Mouse (Mus musculus): Measurements from ENCODE around the gene Tmem100. TPM values are rescaled to one million over a fixed set of nuclear protein-coding genes. Genes with fewer than 3 reads are reported as not detected.

The Tmem100 gene
- polyA plus RNA-seq, 1 experiment from 2014 or later = 16.3 TPM

DNA sequence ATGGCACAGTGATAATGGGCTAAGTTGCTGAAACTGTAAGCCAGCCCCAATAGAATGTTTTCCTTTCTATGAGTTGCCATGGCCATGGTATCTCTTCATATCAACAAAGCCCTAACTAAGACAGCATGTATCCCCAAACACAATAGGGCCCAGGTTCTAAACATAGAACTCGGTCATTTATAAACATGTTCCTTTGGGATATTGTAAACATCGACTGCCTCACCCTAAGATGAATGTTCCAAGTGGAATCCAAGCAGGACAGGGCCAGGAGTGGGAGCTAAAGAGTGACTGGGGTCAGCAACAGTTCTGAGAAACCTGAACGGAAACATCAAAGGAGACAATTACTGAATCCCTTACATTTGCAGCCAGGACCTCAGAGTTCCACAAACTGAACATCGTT, 14.3 kb downstream of the Tmem100 start:
- Histone ChIP-seq H3K4me3 (replicated peaks) (no peak overlapping the region), H3K27me3 (replicated peaks) (no peaks in the 10 kb centered on the region), H3K36me3 (no peaks in the 10 kb centered on the region), H3K4me2 (replicated peaks) (no peak overlapping the region), H3K4me1 (replicated peaks) (no peaks in the 10 kb centered on the region; the same call in 1 of the 2 replicates), H3K27ac (no peak overlapping the region), H3K9ac (no peak overlapping the region), H3K9me3 (no peaks in the 10 kb centered on the region)
- ATAC-seq = no peak
- 60% methylated on average over 4 of the region's 4 CpGs for WGBS

DNA sequence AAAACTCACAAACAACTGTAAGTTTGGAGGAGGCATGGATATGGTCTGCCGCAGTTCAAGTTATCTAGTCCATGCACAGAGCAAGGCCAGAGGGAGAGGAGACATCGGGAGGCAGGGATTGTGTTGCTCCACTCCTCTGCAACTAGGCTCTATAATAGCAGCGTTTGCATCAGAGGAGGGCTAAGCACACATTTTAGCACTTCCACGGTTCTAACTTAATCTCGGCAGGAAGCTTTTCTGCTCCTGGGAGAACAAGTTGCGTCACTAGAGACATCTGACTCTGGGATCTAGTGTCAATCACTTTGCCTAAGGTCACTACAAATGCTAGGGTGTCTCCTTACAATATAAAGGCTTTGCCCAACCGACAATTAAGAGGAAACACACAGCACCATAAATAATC, 16.1 kb downstream of the Tmem100 start:
- Histone ChIP-seq H3K9me3 (no peaks in the 10 kb centered on the region), H3K27ac (no peak overlapping the region), H3K4me3 (replicated peaks) (no peak overlapping the region), H3K4me1 (replicated peaks) (no peaks in the 10 kb centered on the region; the same call in 1 of the 2 replicates), H3K36me3 (no peaks in the 10 kb centered on the region), H3K9ac (no peak overlapping the region), H3K27me3 (replicated peaks) (no peaks in the 10 kb centered on the region), H3K4me2 (replicated peaks) (no peak overlapping the region)
- WGBS = 49% methylated on average over 7 of the region's 7 CpGs
- ATAC-seq = no peak

DNA sequence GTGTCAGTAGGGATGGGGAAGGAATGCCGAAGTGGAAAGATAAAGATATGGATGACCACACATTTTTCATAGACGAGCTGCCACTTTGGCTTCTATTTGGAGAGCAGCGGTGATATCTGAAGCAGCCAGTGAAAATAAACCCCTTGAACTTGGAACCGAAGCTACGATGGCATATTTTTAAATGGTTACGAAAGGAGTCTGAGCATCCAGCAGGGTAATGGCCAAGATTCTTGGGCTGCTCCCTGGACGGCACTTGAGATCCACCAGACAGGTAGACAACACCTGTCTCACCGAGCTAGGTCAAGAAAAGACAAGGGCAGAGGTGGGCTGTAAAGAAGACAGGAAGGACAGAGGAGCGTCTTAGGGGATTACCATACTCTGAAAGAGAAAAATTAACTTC, 17.1 kb downstream of the Tmem100 start:
- Histone ChIP-seq H3K9me3 (no peaks in the 10 kb centered on the region), H3K27ac (no peak overlapping the region), H3K4me3 (replicated peaks) (no peak overlapping the region), H3K4me2 (replicated peaks) (no peak overlapping the region), H3K9ac (no peak overlapping the region), H3K4me1 (replicated peaks) (no peaks in the 10 kb centered on the region; the same call in 1 of the 2 replicates), H3K27me3 (replicated peaks) (no peaks in the 10 kb centered on the region), H3K36me3 (no peaks in the 10 kb centered on the region)
- 68% methylated on average over 9 of the region's 9 CpGs for WGBS
- no peak for ATAC-seq

DNA sequence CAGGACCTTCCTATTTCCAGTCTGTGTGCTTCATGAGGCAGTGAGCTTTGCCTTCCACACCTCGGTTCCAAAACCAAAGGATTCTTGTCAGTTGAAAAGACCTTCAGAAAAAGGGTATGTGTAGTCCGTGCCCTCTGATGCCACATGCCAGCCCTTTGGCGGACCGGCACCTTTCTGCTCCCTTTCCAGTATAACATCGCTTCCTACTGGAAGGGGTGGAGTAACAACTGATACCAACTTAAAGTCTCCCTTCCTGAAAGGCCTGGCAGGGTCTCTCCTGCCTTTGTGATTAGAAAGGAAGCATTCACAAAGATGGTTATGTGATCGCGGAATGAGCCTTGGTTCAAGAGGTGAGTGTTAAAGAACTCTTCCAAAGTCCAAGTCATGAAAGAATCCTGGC, 19.9 kb downstream of the Tmem100 start:
- H3K4me2 ChIP-seq (replicated peaks) = no peak overlapping the region
- H3K9ac ChIP-seq = no peak overlapping the region
- WGBS = 88% methylated on average over 7 of the region's 7 CpGs

DNA sequence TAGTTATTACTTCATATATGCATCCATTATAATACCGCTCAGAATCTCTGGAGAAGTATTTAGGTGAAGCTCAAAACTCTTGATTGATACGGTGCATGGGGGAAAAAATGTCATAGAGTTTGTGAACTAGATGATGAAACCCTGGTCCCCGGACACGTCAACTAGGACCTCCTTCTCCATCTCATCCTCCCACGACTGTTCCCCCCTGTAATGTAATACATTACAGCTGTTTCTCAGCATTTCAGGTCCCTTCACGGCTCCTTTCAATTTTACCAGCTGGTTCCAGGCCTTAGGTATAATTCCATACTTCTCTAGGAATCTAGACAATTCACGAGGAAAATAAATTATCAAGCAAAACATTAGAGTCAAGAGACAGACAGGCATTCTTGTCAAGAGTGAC, 22.6 kb downstream of the Tmem100 start:
- no peak overlapping the region for H3K27ac ChIP-seq
- ATAC-seq = no peak
- no peaks in the 10 kb centered on the region for H3K36me3 ChIP-seq
- peaks cover 6% of the 10 kb centered on the region; the same call in 1 of the 2 replicates for H3K4me1 ChIP-seq (replicated peaks)
- no peaks in the 10 kb centered on the region for H3K9me3 ChIP-seq
- H3K4me3 ChIP-seq (replicated peaks) = no peak overlapping the region
- no peaks in the 10 kb centered on the region for H3K27me3 ChIP-seq (replicated peaks)
- WGBS = 70% methylated on average over 7 of the region's 7 CpGs
- H3K9ac ChIP-seq = no peak overlapping the region
- no peak overlapping the region for H3K4me2 ChIP-seq (replicated peaks)

More for the DNA sequence above, 19.9 kb downstream of the Tmem100 start:
- peaks cover 6% of the 10 kb centered on the region; the same call in 1 of the 2 replicates for H3K4me1 ChIP-seq (replicated peaks)
- no peak overlapping the region for H3K27ac ChIP-seq
- H3K9me3 ChIP-seq = no peaks in the 10 kb centered on the region
- no peaks in the 10 kb centered on the region for H3K27me3 ChIP-seq (replicated peaks)
- no peak overlapping the region for H3K4me3 ChIP-seq (replicated peaks)
- H3K36me3 ChIP-seq = no peaks in the 10 kb centered on the region
- ATAC-seq = no peak

DNA sequence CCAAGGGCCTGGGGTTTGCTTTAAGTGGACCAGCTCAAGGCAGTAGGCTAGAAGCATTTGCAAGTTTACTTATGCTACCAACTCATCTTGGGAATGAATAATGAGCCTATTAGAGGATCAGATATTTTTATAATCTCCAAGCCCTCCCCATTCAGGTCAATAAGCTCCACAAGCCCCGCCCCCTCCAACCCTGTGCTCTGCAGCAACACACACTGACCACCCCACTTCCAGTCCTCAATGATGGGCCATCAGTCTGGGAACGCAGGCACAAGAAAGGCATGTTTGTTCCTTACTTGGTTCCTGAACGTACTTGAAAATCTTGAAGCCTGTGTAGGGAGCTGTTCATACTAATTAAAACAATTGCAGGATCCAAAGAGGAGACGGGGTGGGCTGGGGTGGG, 23.7 kb downstream of the Tmem100 start:
- no peaks in the 10 kb centered on the region for H3K27me3 ChIP-seq (replicated peaks)
- no peaks in the 10 kb centered on the region for H3K36me3 ChIP-seq
- no peaks in the 10 kb centered on the region for H3K9me3 ChIP-seq
- ATAC-seq = no peak
- H3K4me1 ChIP-seq (replicated peaks) = peaks cover 6% of the 10 kb centered on the region; the same call in 1 of the 2 replicates
- H3K4me2 ChIP-seq (replicated peaks) = no peak overlapping the region
- H3K4me3 ChIP-seq (replicated peaks) = no peak overlapping the region
- WGBS = 51% methylated on average over 4 of the region's 4 CpGs
- H3K9ac ChIP-seq = no peak overlapping the region
- no peak overlapping the region for H3K27ac ChIP-seq

DNA sequence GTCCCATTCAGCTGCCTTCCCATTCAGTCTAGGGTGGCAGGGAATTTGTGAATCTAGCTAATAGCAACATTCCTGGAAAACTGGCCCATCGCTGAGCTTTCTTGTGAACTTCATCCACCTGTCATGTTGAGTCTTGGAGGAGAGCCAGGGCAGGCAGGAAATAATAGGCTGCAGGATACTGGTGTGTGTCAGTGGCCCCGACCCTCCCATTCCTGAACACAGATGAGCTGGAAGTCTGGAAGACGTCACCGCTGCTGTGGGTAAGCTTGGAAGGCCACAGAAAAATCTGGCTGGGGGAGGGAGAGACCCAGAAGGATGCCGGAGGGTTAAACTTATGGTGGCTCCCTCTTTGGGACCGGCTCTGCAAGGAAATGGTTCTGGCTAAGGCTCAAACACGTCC, 24.3 kb downstream of the Tmem100 start:
- WGBS = 23% methylated on average over 7 of the region's 7 CpGs
- H3K36me3 ChIP-seq = no peaks in the 10 kb centered on the region
- H3K27ac ChIP-seq = no peak overlapping the region
- H3K4me1 ChIP-seq (replicated peaks) = peaks cover 6% of the 10 kb centered on the region; the same call in 1 of the 2 replicates
- no peak overlapping the region for H3K4me3 ChIP-seq (replicated peaks)
- no peaks in the 10 kb centered on the region for H3K27me3 ChIP-seq (replicated peaks)
- H3K9me3 ChIP-seq = no peaks in the 10 kb centered on the region
- no peak overlapping the region for H3K4me2 ChIP-seq (replicated peaks)
- no peak overlapping the region for H3K9ac ChIP-seq
- ATAC-seq = no peak

DNA sequence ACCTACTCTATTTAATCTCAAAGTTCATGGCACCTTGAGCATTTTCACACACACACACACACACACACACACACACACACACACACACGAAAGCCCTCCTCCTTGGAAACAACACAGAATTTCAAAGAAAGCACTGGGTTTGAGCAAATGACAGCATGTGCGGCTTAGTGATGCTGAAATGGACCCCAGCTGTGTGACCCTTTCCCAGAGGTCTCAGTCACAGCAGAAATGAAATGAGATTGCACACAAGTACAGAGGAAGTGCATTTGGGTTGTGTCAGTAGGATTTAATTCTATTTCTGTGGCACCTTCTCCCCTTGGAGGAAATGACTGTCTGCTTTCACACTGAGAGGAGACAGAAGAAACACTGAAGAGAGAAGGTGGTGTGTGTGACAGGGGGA, 26.9 kb downstream of the Tmem100 start:
- Histone ChIP-seq H3K36me3 (no peaks in the 10 kb centered on the region), H3K27me3 (replicated peaks) (no peaks in the 10 kb centered on the region), H3K27ac (no peak overlapping the region), H3K9ac (no peak overlapping the region), H3K4me1 (replicated peaks) (peaks cover 6% of the 10 kb centered on the region; the same call in 1 of the 2 replicates), H3K4me3 (replicated peaks) (no peak overlapping the region), H3K4me2 (replicated peaks) (no peak overlapping the region), H3K9me3 (no peaks in the 10 kb centered on the region)
- 50% methylated on average over 2 of the region's 2 CpGs for WGBS
- no peak for ATAC-seq

DNA sequence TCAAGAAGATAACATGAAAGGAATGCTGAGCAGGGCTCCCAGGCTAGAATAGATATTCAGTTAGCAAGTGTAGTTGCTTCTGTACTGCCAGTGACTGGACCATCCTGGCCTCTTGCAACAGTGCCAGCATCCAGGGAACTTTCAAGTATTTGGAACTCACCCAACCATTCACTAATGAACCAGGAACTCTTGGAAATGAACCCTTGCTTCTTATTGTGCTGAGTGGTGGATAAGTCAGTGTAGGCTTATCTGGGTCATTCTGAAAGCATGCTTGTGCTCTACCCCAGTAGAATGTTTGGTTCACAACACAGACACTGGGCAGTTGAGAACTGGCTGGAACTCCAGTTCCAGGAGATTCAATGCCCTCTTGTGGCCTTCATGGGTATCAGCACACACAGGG, 29.1 kb downstream of the Tmem100 start:
- no peak overlapping the region for H3K4me3 ChIP-seq (replicated peaks)
- peaks cover 4% of the 10 kb centered on the region; the same call in 1 of the 2 replicates for H3K4me1 ChIP-seq (replicated peaks)
- no peaks in the 10 kb centered on the region for H3K27me3 ChIP-seq (replicated peaks)
- no peak for ATAC-seq
- no peaks in the 10 kb centered on the region for H3K9me3 ChIP-seq
- H3K9ac ChIP-seq = no peak overlapping the region
- H3K4me2 ChIP-seq (replicated peaks) = no peak overlapping the region
- no peak overlapping the region for H3K27ac ChIP-seq
- H3K36me3 ChIP-seq = no peaks in the 10 kb centered on the region

DNA sequence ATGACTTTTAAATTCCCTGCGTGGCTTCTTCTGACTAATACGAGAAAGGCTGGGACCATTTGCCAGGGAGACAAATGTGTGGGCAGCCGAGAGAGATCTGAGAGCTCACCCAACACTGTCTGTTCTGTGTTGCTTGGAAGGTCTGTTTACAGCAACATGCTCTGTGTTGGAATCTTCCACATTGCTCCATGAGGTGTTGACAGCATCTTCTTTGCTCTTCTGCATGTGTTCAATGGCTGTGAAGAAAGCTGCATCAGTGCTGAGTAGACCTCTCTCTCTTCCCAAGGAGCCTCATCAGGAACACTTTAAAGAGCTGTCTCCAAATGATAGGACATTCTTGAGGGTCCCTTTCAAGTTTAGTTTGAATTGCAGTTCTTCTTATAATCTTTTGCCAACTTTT, 32.5 kb downstream of the Tmem100 start:
- Histone ChIP-seq H3K9ac (no peak overlapping the region), H3K4me1 (replicated peaks) (no peaks in the 10 kb centered on the region), H3K9me3 (no peaks in the 10 kb centered on the region), H3K27ac (no peak overlapping the region), H3K36me3 (no peaks in the 10 kb centered on the region), H3K4me2 (replicated peaks) (no peak overlapping the region), H3K27me3 (replicated peaks) (no peaks in the 10 kb centered on the region), H3K4me3 (replicated peaks) (no peak overlapping the region)
- no peak for ATAC-seq
- WGBS = 59% methylated on average over 3 of the region's 3 CpGs

DNA sequence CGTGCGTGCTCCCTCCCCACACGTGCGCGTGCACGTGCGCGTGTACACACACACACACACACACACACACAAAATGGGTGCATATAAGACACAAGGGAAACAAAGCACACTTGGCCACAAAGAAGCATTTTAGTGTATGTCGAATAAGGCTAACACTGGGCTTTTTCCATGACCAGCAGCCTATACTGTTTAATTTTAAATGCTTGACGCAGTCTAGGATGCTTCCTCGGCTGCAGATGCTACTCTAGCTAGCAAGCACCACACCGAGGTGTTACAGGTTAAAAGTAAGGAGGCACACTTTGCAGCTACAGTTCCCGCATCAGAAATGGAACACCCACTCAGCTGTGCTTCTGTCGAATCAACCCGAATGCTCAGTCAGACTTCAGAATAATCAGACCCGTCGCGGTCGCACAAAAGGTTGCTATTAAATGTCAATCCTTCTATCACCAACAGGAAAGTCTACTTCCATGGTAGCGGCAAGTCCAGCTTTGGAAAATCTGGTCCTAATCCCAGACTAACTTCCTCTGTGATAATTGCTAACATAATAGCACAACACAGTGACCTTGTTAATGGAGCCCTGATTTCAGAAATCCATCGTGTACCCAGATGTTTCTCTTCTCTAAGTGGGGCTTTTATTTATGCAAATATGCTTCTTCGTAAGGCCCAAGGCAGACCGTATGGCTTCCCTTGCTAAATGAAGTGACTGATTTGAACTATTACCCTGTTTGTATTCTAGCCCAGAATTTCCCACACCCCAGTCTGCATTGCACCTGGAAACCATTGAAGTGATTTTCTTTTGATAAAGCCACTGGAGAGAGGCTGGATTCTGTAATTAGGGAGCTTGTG, 36.5 kb downstream of the Tmem100 start:
- Histone ChIP-seq H3K27ac (no peak overlapping the region), H3K9me3 (no peaks in the 10 kb centered on the region), H3K36me3 (no peaks in the 10 kb centered on the region), H3K4me3 (replicated peaks) (no peak overlapping the region), H3K27me3 (replicated peaks) (no peaks in the 10 kb centered on the region), H3K9ac (no peak overlapping the region), H3K4me1 (replicated peaks) (no peaks in the 10 kb centered on the region), H3K4me2 (replicated peaks) (no peak overlapping the region)
- ATAC-seq = no peak
- 85% methylated on average over 23 of the region's 23 CpGs for WGBS

DNA sequence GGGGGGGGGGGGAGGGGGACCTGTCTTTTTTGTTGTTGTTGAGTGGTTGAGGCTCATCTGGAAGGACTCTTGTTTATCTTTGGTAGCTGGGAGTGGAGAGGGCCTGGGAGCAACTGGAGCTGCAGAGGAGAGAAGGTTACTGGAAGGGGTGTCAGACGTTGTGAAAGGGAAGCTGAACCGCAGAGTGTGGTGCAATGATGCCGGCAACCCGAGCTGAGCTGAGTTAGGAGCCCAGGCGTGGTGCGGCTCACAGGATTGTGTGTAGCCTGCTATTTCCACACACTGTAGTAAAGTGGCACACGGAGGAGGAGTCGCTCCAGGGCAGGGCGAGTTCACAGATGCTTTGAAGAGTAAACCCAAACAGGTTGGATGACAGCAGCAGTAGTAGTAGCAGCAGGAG, 41.6 kb downstream of the Tmem100 start:
- Histone ChIP-seq H3K4me3 (replicated peaks) (no peak overlapping the region), H3K4me1 (replicated peaks) (no peaks in the 10 kb centered on the region), H3K9me3 (no peaks in the 10 kb centered on the region), H3K27ac (no peak overlapping the region), H3K4me2 (replicated peaks) (0 out of 2 replicates have a peak overlapping the region, but pooled peaks have one; percentile 11), H3K9ac (no peak overlapping the region), H3K36me3 (no peaks in the 10 kb centered on the region), H3K27me3 (replicated peaks) (no peaks in the 10 kb centered on the region)
- WGBS = 31% methylated on average over 9 of the region's 9 CpGs
- ATAC-seq = no peak

DNA sequence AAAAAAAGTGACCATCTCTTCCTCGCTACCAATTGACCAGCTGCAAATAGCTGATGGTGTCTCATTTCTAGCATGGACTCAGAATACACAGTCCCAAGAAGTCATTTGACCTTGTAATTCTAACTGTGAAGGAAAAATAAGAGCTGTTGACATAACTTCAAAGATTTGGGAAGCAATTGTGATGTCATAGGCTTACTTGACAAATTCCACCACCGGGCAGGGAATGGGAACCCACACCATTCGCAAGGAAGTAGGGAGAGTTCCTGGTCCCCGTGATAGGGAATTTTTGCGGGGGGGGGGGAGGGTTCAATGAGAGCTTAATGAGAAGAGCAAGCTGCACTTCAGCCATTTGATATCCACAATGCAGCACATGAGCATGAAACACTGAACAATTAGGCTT, 43.1 kb downstream of the Tmem100 start:
- Histone ChIP-seq H3K36me3 (no peaks in the 10 kb centered on the region), H3K9me3 (no peaks in the 10 kb centered on the region), H3K27me3 (replicated peaks) (no peaks in the 10 kb centered on the region), H3K4me1 (replicated peaks) (no peaks in the 10 kb centered on the region), H3K4me3 (replicated peaks) (no peak overlapping the region), H3K27ac (no peak overlapping the region), H3K9ac (no peak overlapping the region), H3K4me2 (replicated peaks) (no peak overlapping the region)
- no peak for ATAC-seq
- WGBS = 66% methylated on average over 5 of the region's 5 CpGs
